Mouse (Mus musculus): ENCODE results near the gene Gdf5.

The Gdf5 gene

DNA sequence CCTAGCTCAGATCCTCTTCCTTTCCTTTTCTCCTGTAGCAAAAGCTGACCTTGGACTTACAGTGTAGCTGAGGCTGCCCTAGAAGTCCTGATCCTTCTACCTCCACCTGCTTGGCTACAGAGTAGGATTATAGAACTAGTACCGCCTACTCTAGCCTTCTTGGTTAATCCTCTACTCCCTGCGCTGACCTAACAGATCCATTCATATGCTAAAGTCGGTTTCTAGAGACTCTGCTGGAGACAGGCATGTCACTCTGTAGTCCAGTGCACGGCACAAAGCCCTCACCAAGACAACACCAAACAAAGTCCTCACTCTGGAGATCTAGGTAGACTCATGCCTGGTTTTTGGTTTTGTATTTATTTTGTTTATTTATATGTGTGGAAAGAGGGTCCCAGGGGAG is 1.3 kb upstream of the Gdf5 start:
- Histone ChIP-seq H3K36me3 (ENCODE audit: insufficient read depth, low read length) (no peaks in the 10 kb centered on the region), H3K4me3 (replicated peaks; ENCODE audit: low read length) (no peak overlapping the region), H3K9me3 (ENCODE audit: low read length) (no peaks in the 10 kb centered on the region), H3K4me1 (replicated peaks; ENCODE audit: low read depth, low read length) (peaks cover 66% of the 10 kb centered on the region), H3K27me3 (ENCODE audit: insufficient read depth, low read length) (peaks cover 32% of the 10 kb centered on the region)
- no peak for TF ChIP-seq NANOG (IDR thresholded peaks at IDR 0.05; ENCODE audit: borderline replicate concordance, low read length)
- no peak for TF ChIP-seq CTCF (conservative IDR thresholded peaks at IDR 0.05; ENCODE audit: low read length)
- no peak for TF ChIP-seq POU5F1 (IDR thresholded peaks at IDR 0.05; ENCODE audit: borderline replicate concordance, low read length)

DNA sequence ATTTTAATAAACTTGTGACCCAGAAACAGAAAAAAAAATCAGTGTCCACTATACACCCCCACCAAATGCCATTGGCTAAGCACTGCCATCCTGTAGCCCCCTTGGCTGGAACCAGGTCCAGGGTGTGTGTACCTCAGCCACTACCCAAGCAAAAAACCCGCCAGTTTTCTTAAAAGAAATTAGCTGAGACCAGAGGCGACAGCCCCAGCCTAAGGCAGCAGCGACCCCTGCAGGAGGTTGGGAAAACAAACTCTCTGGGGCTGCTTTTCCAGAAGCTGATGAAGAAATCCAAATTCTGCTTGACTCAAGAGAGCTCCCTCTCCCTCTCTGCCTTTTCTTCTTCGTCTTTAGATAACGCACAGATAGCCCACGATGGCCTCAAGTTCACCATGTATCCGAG is 902 bp upstream of the Gdf5 start:
- Histone ChIP-seq H3K9me3 (ENCODE audit: low read length) (no peaks in the 10 kb centered on the region), H3K27me3 (ENCODE audit: insufficient read depth, low read length) (peaks cover 36% of the 10 kb centered on the region), H3K36me3 (ENCODE audit: insufficient read depth, low read length) (no peaks in the 10 kb centered on the region), H3K4me3 (replicated peaks; ENCODE audit: low read length) (no peak overlapping the region), H3K4me1 (replicated peaks; ENCODE audit: low read depth, low read length) (peaks cover 70% of the 10 kb centered on the region)
- TF ChIP-seq NANOG (IDR thresholded peaks at IDR 0.05; ENCODE audit: borderline replicate concordance, low read length) (no peak), POU5F1 (IDR thresholded peaks at IDR 0.05; ENCODE audit: borderline replicate concordance, low read length) (no peak), CTCF (conservative IDR thresholded peaks at IDR 0.05; ENCODE audit: low read length) (peak; percentile 87)

DNA sequence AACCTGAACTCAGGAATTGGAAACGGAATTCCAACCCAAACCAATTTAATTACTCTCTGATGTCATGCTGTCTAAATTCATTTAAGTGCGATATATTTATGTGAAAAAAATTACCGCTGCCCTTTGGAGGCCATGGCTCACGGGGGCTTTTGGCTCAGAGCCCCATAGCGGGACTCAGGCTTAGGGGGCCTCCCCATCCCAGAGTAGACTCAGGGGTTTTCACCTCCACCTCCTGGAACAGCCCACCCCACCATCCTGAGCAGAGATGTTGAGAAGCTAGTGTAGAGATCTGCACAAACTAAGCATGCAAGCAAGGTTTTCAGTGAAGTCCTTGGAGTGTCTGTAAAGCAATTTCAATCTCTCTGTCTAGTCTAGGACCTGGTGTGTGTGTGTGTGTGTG is 413 bp upstream of the Gdf5 start:
- TF ChIP-seq CTCF (conservative IDR thresholded peaks at IDR 0.05; ENCODE audit: low read length) (no peak), NANOG (IDR thresholded peaks at IDR 0.05; ENCODE audit: borderline replicate concordance, low read length) (no peak), POU5F1 (IDR thresholded peaks at IDR 0.05; ENCODE audit: borderline replicate concordance, low read length) (no peak)
- Histone ChIP-seq H3K4me3 (replicated peaks; ENCODE audit: low read length) (no peak overlapping the region), H3K9me3 (ENCODE audit: low read length) (no peaks in the 10 kb centered on the region), H3K36me3 (ENCODE audit: insufficient read depth, low read length) (no peaks in the 10 kb centered on the region), H3K27me3 (ENCODE audit: insufficient read depth, low read length) (peaks cover 41% of the 10 kb centered on the region), H3K4me1 (replicated peaks; ENCODE audit: low read depth, low read length) (peaks cover 70% of the 10 kb centered on the region)

DNA sequence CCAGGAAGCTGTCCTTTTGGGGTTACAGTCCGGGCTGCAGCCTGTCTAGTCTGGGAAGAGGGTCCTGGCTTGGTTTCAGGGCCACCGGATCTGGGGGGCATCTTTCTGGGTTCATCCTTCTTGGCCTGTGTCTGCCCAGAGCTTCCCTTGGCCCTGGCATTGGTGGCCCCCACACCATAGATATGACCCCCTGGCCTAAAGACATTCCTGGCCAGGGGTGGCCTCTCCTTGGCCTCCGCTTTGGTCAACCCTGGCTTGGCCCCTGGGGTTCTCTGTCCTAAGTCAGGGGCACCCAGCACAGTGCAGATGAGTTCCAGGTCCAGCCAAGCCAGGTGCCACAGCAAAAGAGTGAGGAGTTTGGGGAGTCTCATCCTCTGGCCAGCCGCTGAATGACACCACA is 482 bp downstream of the Gdf5 start:
- peaks cover 47% of the 10 kb centered on the region for H3K27me3 ChIP-seq (ENCODE audit: insufficient read depth, low read length)
- H3K4me3 ChIP-seq (replicated peaks; ENCODE audit: low read length), result peak overlapping the region; percentile 62
- TF ChIP-seq CTCF (conservative IDR thresholded peaks at IDR 0.05; ENCODE audit: low read length) (no peak), NANOG (IDR thresholded peaks at IDR 0.05; ENCODE audit: borderline replicate concordance, low read length) (no peak), POU5F1 (IDR thresholded peaks at IDR 0.05; ENCODE audit: borderline replicate concordance, low read length) (no peak)
- H3K9me3 ChIP-seq (ENCODE audit: low read length), result no peaks in the 10 kb centered on the region
- no peaks in the 10 kb centered on the region for H3K36me3 ChIP-seq (ENCODE audit: insufficient read depth, low read length)
- peaks cover 78% of the 10 kb centered on the region for H3K4me1 ChIP-seq (replicated peaks; ENCODE audit: low read depth, low read length)

DNA sequence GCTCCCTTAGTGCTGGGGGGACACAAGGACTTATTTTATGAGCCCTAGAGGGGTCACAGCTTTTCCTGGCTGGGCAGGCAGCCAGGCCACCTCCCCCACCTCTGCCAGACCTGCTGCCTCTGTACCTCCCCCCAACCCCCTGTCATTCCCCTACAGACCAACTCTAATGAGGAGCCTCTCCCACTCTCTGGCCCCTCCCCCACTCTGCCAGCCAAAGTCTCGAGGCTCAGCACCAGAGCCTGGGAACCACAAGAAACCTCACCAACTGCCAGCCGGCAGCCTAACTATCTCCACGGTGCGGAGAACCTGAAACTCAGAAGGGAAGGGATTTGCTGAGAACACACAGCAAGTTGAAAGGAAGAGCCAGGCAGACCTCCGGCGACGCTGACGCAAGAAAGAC is 1.7 kb downstream of the Gdf5 start:
- Histone ChIP-seq H3K4me3 (replicated peaks; ENCODE audit: low read length) (peak overlapping the region; percentile 62), H3K36me3 (ENCODE audit: insufficient read depth, low read length) (no peaks in the 10 kb centered on the region), H3K9me3 (ENCODE audit: low read length) (no peaks in the 10 kb centered on the region), H3K4me1 (replicated peaks; ENCODE audit: low read depth, low read length) (peaks cover 77% of the 10 kb centered on the region), H3K27me3 (ENCODE audit: insufficient read depth, low read length) (peaks cover 47% of the 10 kb centered on the region)
- TF ChIP-seq NANOG (IDR thresholded peaks at IDR 0.05; ENCODE audit: borderline replicate concordance, low read length), result no peak
- TF ChIP-seq POU5F1 (IDR thresholded peaks at IDR 0.05; ENCODE audit: borderline replicate concordance, low read length), result no peak
- no peak for TF ChIP-seq CTCF (conservative IDR thresholded peaks at IDR 0.05; ENCODE audit: low read length)

DNA sequence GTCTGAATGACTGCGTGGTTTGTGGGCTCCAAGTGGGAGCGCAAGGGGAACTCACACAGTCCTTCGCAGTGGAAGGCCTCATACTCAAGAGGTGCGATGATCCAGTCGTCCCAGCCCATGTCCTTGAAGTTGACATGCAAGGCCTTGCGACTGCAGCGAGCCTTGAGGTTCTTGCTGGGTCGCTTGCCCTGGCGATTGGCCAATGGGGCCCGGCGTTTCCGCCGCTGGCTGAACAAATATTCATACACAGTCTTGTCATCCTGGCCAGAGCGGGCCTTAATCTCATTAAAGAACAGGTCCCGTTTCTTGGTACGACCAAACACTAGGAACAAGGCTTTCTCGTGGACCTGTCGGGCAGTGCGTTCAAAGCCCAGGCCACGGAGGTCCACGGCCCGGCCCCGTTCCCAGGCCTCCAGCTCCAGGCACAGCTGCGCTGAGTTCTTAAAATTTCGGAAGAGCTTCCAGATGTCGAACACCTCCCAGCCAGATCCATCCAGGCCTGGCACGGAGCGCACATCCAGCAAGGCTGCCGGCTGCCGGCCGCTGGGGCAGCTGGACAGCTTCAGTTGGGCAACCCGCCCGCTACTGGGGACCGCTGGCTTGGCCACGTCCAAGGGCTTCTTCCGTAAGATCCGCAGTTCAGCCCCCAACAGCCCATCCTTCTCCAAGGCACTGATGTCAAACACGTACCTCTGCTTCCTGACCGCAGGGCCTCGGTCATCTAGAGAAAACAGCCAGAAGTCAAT is 3.3 kb downstream of the Gdf5 start:
- Histone ChIP-seq H3K27me3 (ENCODE audit: insufficient read depth, low read length) (peaks cover 47% of the 10 kb centered on the region), H3K4me3 (replicated peaks; ENCODE audit: low read length) (peak overlapping the region; percentile 76), H3K36me3 (ENCODE audit: insufficient read depth, low read length) (no peaks in the 10 kb centered on the region), H3K4me1 (replicated peaks; ENCODE audit: low read depth, low read length) (peaks cover 65% of the 10 kb centered on the region), H3K9me3 (ENCODE audit: low read length) (no peaks in the 10 kb centered on the region)
- no peak for TF ChIP-seq CTCF (conservative IDR thresholded peaks at IDR 0.05; ENCODE audit: low read length)
- no peak for TF ChIP-seq POU5F1 (IDR thresholded peaks at IDR 0.05; ENCODE audit: borderline replicate concordance, low read length)
- no peak for TF ChIP-seq NANOG (IDR thresholded peaks at IDR 0.05; ENCODE audit: borderline replicate concordance, low read length)

DNA sequence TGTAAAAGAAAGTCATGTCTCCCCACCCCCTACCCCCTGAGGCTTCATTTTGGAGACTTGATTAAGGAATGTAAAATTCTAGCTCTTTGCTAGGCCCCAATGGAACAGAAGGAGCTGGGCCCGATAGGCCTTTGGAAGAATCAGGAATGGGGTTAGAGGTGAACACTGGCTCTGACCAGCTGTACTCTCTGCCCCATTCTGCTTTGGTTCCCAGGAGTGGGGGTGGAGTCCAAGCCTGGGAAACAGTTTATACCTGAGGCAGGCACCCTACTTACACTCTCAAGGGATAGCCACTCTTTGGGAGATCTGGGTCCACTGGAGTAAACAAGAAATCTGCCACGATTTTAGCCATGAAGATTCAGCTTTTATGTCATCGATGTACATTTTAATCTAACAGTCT is 4.5 kb downstream of the Gdf5 start, which contains the start of gene Gm15557:
Gene Gm15557, plus strand, starts transcription at position 48 of the 400 bp plus-strand sequence.
- H3K4me1 ChIP-seq (replicated peaks; ENCODE audit: low read depth, low read length), result peaks cover 54% of the 10 kb centered on the region
- peak within 1 kb of the TSS; percentile 76 for H3K4me3 ChIP-seq (replicated peaks; ENCODE audit: low read length)
- TF ChIP-seq POU5F1 (IDR thresholded peaks at IDR 0.05; ENCODE audit: borderline replicate concordance, low read length) (no peak), CTCF (conservative IDR thresholded peaks at IDR 0.05; ENCODE audit: low read length) (no peak), NANOG (IDR thresholded peaks at IDR 0.05; ENCODE audit: borderline replicate concordance, low read length) (no peak)
- no peaks in the 10 kb centered on the region for H3K36me3 ChIP-seq (ENCODE audit: insufficient read depth, low read length)
- peaks cover 47% of the 10 kb centered on the region for H3K27me3 ChIP-seq (ENCODE audit: insufficient read depth, low read length)
- H3K9me3 ChIP-seq (ENCODE audit: low read length), result no peaks in the 10 kb centered on the region

DNA sequence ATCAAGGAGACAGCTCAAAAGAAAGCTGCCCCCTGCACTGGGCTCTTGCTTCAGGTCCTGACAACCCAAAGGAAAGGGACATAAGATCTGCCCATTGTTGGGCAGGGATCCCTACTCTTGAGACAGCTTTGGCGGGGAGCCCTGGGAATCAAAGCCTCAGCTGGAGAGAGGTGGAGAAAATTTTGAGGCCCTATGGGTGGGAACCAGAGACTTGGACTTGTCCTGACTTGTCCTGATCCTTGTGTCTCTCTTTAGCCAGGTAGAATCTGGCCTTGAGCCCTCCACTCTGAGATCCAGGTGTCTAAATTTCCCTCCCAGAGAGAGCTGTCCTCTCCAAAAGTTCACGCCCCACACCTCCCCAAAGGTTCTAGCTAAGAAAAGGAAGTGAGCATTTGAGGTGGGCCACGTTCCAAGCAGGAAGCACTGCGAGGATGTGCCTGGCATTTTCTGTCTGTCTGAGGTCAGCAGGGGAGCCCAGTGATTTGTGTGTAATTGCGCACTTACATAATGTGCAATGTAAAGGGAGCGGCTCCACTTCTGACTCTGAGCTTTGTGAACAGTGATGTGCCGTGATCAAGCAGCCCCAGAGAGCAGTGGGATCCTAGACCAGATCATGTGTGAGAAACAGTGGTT is 5.2 kb downstream of the Gdf5 start:
- no peak overlapping the region for H3K4me3 ChIP-seq (replicated peaks; ENCODE audit: low read length)
- H3K27me3 ChIP-seq (ENCODE audit: insufficient read depth, low read length), result peaks cover 45% of the 10 kb centered on the region
- no peak for TF ChIP-seq NANOG (IDR thresholded peaks at IDR 0.05; ENCODE audit: borderline replicate concordance, low read length)
- no peaks in the 10 kb centered on the region for H3K9me3 ChIP-seq (ENCODE audit: low read length)
- H3K4me1 ChIP-seq (replicated peaks; ENCODE audit: low read depth, low read length), result peaks cover 47% of the 10 kb centered on the region
- no peaks in the 10 kb centered on the region for H3K36me3 ChIP-seq (ENCODE audit: insufficient read depth, low read length)
